Mouse (Mus musculus) heart, embryonic 14.5 days (tissue): ENCODE results near the gene Eif2s1. TPM values are rescaled to one million over a fixed set of nuclear protein-coding genes. Genes with fewer than 3 reads are reported as not detected.

Experiments used
- ATAC-seq: fragments of 200-750 bp; cut with Nextera tagmentation; 2 replicates; pipeline ENCODE4 v1.8.0; 2017; ENCODE audit warnings: low read depth, moderate TSS enrichment; ENCODE audit not compliant: insufficient number of reproducible peaks, insufficient read depth, low FRiP score
- H3K27ac ChIP-seq, 2 experiments: fragments of 200-500 bp in 1 of 2; fragments of 300-500 bp in 1 of 2; sonication (generic) in 1 of 2; replicated peaks in 1 of 2; 2 replicates each; pipeline ENCODE4 v1.5.1; 2012 to 2014; ENCODE audit warnings: low read depth in 2 of 2, low read length in 2 of 2, control low read depth in 1 of 2, mild to moderate bottlenecking in 1 of 2, mixed read lengths in 1 of 2; ENCODE audit not compliant: control insufficient read depth in 1 of 2, insufficient read depth in 1 of 2
- H3K27me3 ChIP-seq: fragments of 300-500 bp; sonication (generic); 2 replicates; pipeline ENCODE4 v1.6.1; 2014; ENCODE audit warnings: mild to moderate bottlenecking, low read length, control low read depth; ENCODE audit not compliant: control insufficient read depth, insufficient read depth
- H3K36me3 ChIP-seq: fragments of 300-500 bp; sonication (generic); 2 replicates; pipeline ENCODE4 v1.6.1; 2014; ENCODE audit warnings: mild to moderate bottlenecking, control low read depth, low read length, mixed read lengths; ENCODE audit not compliant: control insufficient read depth, insufficient read depth
- H3K4me1 ChIP-seq, 2 experiments: fragments of 200-500 bp in 1 of 2; fragments of 300-500 bp in 1 of 2; sonication (generic) in 1 of 2; 2 replicates each; pipeline ENCODE4 v1.6.1; 2012 to 2014; ENCODE audit warnings: low read length in 2 of 2, control low read depth in 1 of 2, mixed read lengths in 1 of 2; ENCODE audit not compliant: control insufficient read depth in 2 of 2, insufficient read depth in 2 of 2
- H3K4me2 ChIP-seq: fragments of 300-500 bp; sonication (generic); 2 replicates; pipeline ENCODE4 v1.6.1; 2014; ENCODE audit warnings: mild to moderate bottlenecking, low read length
- H3K4me3 ChIP-seq, 2 experiments: fragments of 200-500 bp in 1 of 2; fragments of 300-500 bp in 1 of 2; sonication (generic) in 1 of 2; 2 replicates each; pipeline ENCODE4 v1.5.1; 2012 to 2014; ENCODE audit warnings: low read length in 2 of 2, mild to moderate bottlenecking in 2 of 2, control low read depth in 1 of 2, low read depth in 1 of 2, moderate library complexity in 1 of 2; ENCODE audit not compliant: control insufficient read depth in 1 of 2, insufficient read depth in 1 of 2
- H3K9ac ChIP-seq: fragments of 300-500 bp; sonication (generic); 2 replicates; pipeline ENCODE4 v1.6.1; 2014; ENCODE audit warnings: mild to moderate bottlenecking, low read length
- H3K9me3 ChIP-seq: fragments of 300-500 bp; sonication (generic); 2 replicates; pipeline ENCODE4 v1.6.1; 2016; ENCODE audit warnings: low read length, control low read depth; ENCODE audit not compliant: control insufficient read depth
- WGBS: fragments of 180-500 bp; shearing (Covaris S2); extraction: QIAGEN DNeasy Blood & Tissue Kit; methylation state at CpG from one replicate; pipeline ENCODE4 v1.1.7; 2014; 5-methylcytosine and 5-hydroxymethylcytosine counted together
- polyA plus RNA-seq: library from polyadenylated mRNA; unstranded; fragments of >200 nt; fragmentation: Nextera tagmentation; extraction: Ambion mirVana; gene quantifications from 2 replicates; pipeline ENCODE4 v1.2.1, GENCODE M21; 2014

The Eif2s1 gene
- polyA plus RNA-seq, 1 experiment from 2014 or later = 139 TPM

DNA sequence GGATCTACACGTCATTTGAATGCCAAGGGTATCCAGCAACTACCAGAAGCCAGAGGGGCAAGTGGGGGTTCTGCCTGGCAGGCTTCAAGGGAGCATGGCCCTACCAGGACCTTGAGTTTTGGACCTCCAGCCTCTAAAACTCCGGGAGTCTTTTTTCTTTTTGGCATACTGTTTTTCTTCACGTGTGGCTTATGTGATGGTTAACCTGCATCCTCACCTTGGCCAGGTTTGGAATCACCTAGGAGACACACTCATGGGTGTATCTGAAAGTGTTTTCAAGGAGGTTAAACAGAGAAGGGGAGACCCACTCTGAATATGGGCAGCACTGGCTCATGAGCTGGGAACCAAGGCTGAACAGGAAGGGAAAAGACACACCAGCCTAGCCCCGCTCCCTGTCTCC is 41.7 kb downstream of the Eif2s1 start:
- no peaks in the 10 kb centered on the region for H3K9me3 ChIP-seq
- H3K4me2 ChIP-seq = no peak overlapping the region
- ATAC-seq = no peak
- no peaks in the 10 kb centered on the region for H3K36me3 ChIP-seq
- 75% methylated on average over 4 of the region's 4 CpGs for WGBS
- peaks cover 0 to 8% of the 10 kb centered on the region in 2 experiments; a peak in 1 of 4 replicates for H3K4me1 ChIP-seq
- no peak overlapping the region for H3K9ac ChIP-seq
- no peak overlapping the region for H3K4me3 ChIP-seq
- H3K27ac ChIP-seq = no peak overlapping the region
- H3K27me3 ChIP-seq = no peaks in the 10 kb centered on the region; the same call in 1 of the 2 replicates

DNA sequence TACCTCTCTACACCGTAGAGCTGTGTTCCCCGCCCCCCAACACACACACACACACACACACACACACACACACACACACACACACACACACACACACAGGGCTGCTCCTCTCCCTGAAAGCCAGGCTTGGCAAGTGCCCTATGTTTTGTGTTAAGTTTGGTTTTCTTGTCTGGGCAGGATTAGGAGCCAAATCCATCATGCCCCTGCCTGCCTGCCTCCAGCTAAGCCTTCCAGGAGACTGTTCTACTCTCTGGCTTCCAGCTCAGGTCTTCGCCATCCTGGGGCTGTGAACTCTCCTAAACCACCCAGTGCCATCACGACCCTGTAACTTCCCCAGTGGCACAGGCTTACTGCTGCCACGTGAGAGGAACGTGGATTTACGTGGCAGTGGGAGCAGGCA is 42.9 kb downstream of the Eif2s1 start:
- no peak overlapping the region for H3K27ac ChIP-seq
- H3K4me2 ChIP-seq = no peak overlapping the region
- ATAC-seq = no peak
- H3K27me3 ChIP-seq = no peaks in the 10 kb centered on the region; the same call in 1 of the 2 replicates
- peaks cover 3% of the 10 kb centered on the region; the same call in 1 of the 2 replicates for H3K9me3 ChIP-seq
- WGBS = 80% methylated on average over 7 of the region's 7 CpGs
- no peak overlapping the region for H3K9ac ChIP-seq
- H3K4me3 ChIP-seq = no peak overlapping the region
- H3K4me1 ChIP-seq = peaks cover 0 to 8% of the 10 kb centered on the region in 2 experiments; a peak in 1 of 4 replicates
- no peaks in the 10 kb centered on the region for H3K36me3 ChIP-seq

DNA sequence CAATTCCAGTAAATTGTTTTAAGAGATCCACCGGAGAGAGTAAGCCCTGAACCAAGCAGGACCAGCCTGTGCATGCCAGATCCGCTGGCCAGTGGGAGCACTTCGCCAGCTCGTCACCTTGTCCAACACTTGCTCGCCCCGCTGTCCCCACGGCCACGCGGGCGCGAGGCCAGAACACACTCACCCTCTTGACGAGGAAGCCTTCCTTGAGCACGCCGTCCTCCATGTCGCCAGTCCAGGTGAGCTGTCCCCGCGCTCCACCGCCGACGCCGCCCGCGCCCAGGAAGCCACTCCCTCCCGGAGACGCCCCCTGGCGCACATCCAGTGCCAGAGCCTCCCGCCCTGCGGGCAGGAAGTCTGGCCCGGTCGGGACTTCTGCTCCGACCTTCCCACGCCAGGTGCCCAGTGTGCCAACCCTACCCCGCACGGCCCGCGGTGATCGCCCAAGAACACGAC is 45.1 kb downstream of the Eif2s1 start, which contains the start of gene Plek2:
Plek2 (minus strand) TSS at position 258 of the 456 bp plus-strand sequence.
- H3K4me2 ChIP-seq = peak within 1 kb of the TSS; percentile 90
- H3K9me3 ChIP-seq = peaks cover 3% of the 10 kb centered on the region; the same call in 1 of the 2 replicates
- WGBS = 2% methylated on average over 38 of the region's 38 CpGs
- ATAC-seq = peak; percentile 29
- peaks cover 10% of the 10 kb centered on the region; the same call in 1 of the 2 replicates for H3K27me3 ChIP-seq
- peak within 1 kb of the TSS; percentile 45 to 51 for H3K4me3 ChIP-seq
- no peaks in the 10 kb centered on the region for H3K36me3 ChIP-seq
- peaks cover 4 to 21% of the 10 kb centered on the region in 2 experiments for H3K4me1 ChIP-seq
- no peak within 1 kb of the TSS for H3K27ac ChIP-seq
- peak within 1 kb of the TSS; percentile 62 for H3K9ac ChIP-seq

DNA sequence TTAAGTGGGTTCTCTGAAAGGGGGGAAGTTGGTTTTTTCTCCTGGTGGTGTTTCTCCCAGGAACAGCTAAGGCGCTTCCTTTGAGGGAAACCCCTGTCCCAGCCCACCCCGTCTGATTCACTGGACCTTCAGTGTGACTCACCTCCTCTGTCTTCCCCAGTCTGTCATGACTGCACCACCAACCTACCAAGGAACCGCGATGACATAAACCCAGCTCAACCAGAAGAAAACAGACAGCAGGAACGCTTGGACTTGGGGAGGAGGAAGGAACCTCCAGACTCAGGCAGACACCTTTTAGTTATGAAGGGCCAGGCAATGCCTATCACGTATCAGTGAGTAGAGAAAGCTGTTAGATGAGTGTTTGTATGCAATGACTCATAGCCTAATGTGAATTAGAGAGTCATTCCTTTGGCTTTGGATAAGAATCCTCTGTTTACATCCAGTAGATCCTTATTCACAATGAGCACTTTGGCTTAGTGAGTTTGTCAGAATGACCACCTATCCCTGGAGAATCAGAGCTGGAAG is 46.5 kb downstream of the Eif2s1 start:
- 78% methylated on average over 6 of the region's 6 CpGs for WGBS
- H3K27ac ChIP-seq = no peak overlapping the region
- H3K4me2 ChIP-seq = no peak overlapping the region
- H3K36me3 ChIP-seq = no peaks in the 10 kb centered on the region
- H3K27me3 ChIP-seq = peaks cover 19% of the 10 kb centered on the region
- H3K4me1 ChIP-seq = peaks cover 7 to 23% of the 10 kb centered on the region in 2 experiments
- no peak overlapping the region for H3K9ac ChIP-seq
- H3K9me3 ChIP-seq = peaks cover 3% of the 10 kb centered on the region; the same call in 1 of the 2 replicates
- no peak overlapping the region for H3K4me3 ChIP-seq
- ATAC-seq = no peak

DNA sequence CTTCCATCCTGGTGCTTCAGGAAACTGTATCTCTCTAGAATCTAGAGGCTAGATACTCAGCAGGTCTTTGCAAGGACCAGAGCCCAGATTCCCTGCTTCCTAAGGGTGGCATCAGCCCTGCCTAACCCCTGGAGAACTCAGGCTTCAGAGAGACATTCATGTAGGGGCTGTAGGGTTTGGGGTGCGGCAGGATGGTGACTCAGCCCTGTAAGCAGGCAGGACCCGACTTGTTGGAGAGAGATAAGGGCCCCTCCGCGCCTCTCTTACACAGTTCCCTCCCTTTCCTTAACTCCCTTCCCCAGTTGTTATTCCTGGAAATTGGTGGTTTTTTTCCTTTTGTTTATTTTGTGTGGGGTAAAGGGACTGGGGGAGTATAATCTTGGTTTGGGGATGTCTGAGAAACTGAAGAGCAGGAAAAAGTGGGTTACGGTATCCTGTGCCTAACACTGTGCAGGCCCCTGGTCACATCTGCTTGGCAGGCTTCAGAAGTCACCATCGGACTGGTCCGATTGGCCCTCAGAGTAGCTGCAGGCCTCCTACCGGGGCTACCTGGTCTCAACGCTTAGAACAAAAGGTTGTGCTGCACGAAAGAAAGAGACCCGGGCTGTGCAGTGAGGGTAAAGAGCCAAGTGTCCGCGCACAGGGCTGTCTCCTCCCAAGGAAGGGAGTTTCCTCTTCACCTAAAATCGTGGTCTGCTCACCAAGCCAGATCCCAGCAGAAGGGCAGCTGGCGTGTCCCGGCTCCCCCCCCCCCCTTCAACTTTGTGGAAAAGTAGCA is 49.3 kb downstream of the Eif2s1 start:
- Histone ChIP-seq H3K9ac (peak overlapping the region; percentile 64), H3K27ac (peak overlapping the region in 1 of 2 experiments; percentile 15; a peak in 1 of 4 replicates)

DNA sequence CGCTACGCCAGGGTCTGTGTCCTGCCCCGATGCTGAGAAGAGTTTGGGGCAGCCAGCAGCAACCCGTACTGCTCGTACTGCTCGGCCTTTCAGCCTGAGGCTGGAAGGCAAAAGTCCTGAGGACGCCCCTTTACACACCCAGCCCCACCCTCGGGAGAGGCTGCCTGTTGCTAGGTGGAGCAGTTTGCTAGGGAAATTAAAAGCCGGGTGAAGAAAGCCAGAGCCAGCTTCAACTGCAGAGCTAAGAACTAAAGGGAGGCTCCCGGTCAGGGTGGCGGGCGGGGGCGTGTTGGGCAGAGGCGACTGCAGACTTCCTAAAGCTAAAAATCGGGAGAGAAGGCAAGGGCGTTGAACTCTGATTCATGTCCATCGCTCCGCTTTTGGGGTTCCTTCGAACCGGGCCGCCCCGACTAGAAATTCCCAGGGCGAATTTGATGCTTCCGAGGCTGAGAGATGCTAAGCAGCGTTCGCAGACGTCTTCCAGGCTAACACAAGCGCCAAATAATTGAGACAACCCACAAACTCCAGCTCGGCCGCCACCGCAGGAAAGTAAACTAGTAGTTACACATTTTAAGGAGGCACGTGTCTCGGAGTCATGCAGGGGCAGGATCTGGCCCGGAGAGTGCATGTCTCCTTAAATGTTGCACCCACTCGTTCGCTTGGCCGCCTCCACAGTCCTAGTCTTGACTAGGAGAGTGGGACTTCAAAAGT is 50.2 kb downstream of the Eif2s1 start:
- H3K4me2 ChIP-seq = peak overlapping the region; percentile 87
- H3K9me3 ChIP-seq = peaks cover 3% of the 10 kb centered on the region; the same call in 1 of the 2 replicates
- peaks cover 7 to 18% of the 10 kb centered on the region in 2 experiments for H3K4me1 ChIP-seq
- peak overlapping the region; percentile 46 to 49 for H3K4me3 ChIP-seq
- H3K9ac ChIP-seq = peak overlapping the region; percentile 64
- ATAC-seq = peak; percentile 63
- no peak overlapping the region for H3K27ac ChIP-seq
- H3K36me3 ChIP-seq = no peaks in the 10 kb centered on the region
- H3K27me3 ChIP-seq = peaks cover 25% of the 10 kb centered on the region
- WGBS = 2% methylated on average over 37 of the region's 37 CpGs

More for the DNA sequence above, 49.3 kb downstream of the Eif2s1 start:
- ATAC-seq = peak; percentile 31; the same call in 1 of the 2 replicates
- Histone ChIP-seq H3K27me3 (peaks cover 25% of the 10 kb centered on the region), H3K4me3 (peak overlapping the region; percentile 46 to 49), H3K9me3 (peaks cover 3% of the 10 kb centered on the region; the same call in 1 of the 2 replicates), H3K4me1 (peaks cover 7 to 23% of the 10 kb centered on the region in 2 experiments), H3K36me3 (no peaks in the 10 kb centered on the region), H3K4me2 (peak overlapping the region; percentile 87)
- 6% methylated on average over 16 of the region's 16 CpGs for WGBS

DNA sequence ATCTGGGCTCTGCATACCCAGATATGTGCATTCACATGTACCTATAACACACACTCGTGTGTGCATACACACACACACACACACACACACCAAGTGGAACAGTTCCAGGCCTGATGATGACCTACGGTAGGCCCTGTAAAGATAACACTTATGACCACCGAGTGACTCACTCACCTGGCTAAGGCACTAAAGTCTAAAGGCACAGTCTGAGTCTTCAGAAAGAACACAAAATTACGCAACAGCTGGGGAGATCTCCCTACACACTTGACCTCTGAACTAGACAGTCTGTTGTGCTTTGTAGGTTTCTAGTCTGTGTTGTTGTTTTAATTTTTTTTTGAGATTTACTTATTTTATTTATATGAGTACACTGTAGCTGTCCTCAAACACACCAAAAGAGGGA is 52.8 kb downstream of the Eif2s1 start:
- peaks cover 25% of the 10 kb centered on the region for H3K27me3 ChIP-seq
- WGBS = 65% methylated on average over 4 of the region's 4 CpGs
- no peak overlapping the region for H3K4me2 ChIP-seq
- no peaks in the 10 kb centered on the region for H3K36me3 ChIP-seq
- no peak for ATAC-seq
- H3K9me3 ChIP-seq = no peaks in the 10 kb centered on the region
- no peak overlapping the region for H3K27ac ChIP-seq
- no peak overlapping the region for H3K4me3 ChIP-seq
- peaks cover 9 to 15% of the 10 kb centered on the region in 2 experiments for H3K4me1 ChIP-seq
- H3K9ac ChIP-seq = no peak overlapping the region
